Mouse (Mus musculus) frontal cortex, adult (tissue): ENCODE data around the gene Mrpl45.
"Not testable (repeated sequence)": the region's sequence is repeated elsewhere in the genome, so short reads cannot be mapped to it uniquely, and the experiment has no call there.

Source experiments
- ATAC-seq: cut with Nextera tagmentation; 2 replicates; pipeline ENCODE4 v1.9.2; 2017; ENCODE audit warnings: mild to moderate bottlenecking, moderate library complexity, mixed read lengths; ENCODE audit not compliant: low TSS enrichment

The Mrpl45 gene

GRCm38 (mm10) chr11:97296542-97296941, 19.0 kb upstream of the Mrpl45 start:
- no peak for ATAC-seq

GRCm38 (mm10) chr11:97299939-97300338, 15.6 kb upstream of the Mrpl45 start:
- no peak for ATAC-seq

GRCm38 (mm10) chr11:97301406-97301805, 14.1 kb upstream of the Mrpl45 start:
- ATAC-seq: no peak

- ATAC-seq: peak; percentile 16; the same call in 1 of the 2 replicates
Measured at GRCm38 (mm10) chr11:97302231-97302781, 13.2 kb upstream of the Mrpl45 start.

GRCm38 (mm10) chr11:97304631-97305030, 10.9 kb upstream of the Mrpl45 start:
- ATAC-seq: no peak

GRCm38 (mm10) chr11:97307294-97308069, 8.0 kb upstream of the Mrpl45 start:
- ATAC-seq: no peak

- no peak for ATAC-seq
Measured at GRCm38 (mm10) chr11:97308806-97309450, 6.6 kb upstream of the Mrpl45 start.

GRCm38 (mm10) chr11:97309451-97309836, 6.1 kb upstream of the Mrpl45 start:
- ATAC-seq: peak; percentile 36; the same call in 1 of the 2 replicates

- ATAC-seq: peak; percentile 92
Measured at GRCm38 (mm10) chr11:97309911-97310571, 5.5 kb upstream of the Mrpl45 start.

- ATAC-seq: peak; percentile 31; the same call in 1 of the 2 replicates
Measured at GRCm38 (mm10) chr11:97310895-97311631, 4.5 kb upstream of the Mrpl45 start.

- not testable (repeated sequence) for ATAC-seq
Measured at GRCm38 (mm10) chr11:97312871-97313270, 2.6 kb upstream of the Mrpl45 start.

GRCm38 (mm10) chr11:97314110-97314509, 1.4 kb upstream of the Mrpl45 start:
- no peak for ATAC-seq

GRCm38 (mm10) chr11:97314751-97315503, 589 bp upstream of the Mrpl45 start:
- 0 out of 2 replicates have a peak, but pooled peaks have one; percentile 2 for ATAC-seq

- ATAC-seq: no peak
Measured at GRCm38 (mm10) chr11:97321197-97321596, 5.7 kb downstream of the Mrpl45 start.

GRCm38 (mm10) chr11:97321894-97322600, 6.5 kb downstream of the Mrpl45 start:
- ATAC-seq: not testable (repeated sequence)

- no peak for ATAC-seq
Measured at GRCm38 (mm10) chr11:97325224-97325623, 9.7 kb downstream of the Mrpl45 start.

GRCm38 (mm10) chr11:97328148-97328547, 12.6 kb downstream of the Mrpl45 start:
- peak; percentile 85 for ATAC-seq

GRCm38 (mm10) chr11:97330315-97330714, 14.8 kb downstream of the Mrpl45 start:
- ATAC-seq: no peak

GRCm38 (mm10) chr11:97331231-97332190, 16.0 kb downstream of the Mrpl45 start:
- no peak for ATAC-seq
